Comparison of ENCODE assay signal across 37 mouse cellular contexts in the genomic region with DNA sequence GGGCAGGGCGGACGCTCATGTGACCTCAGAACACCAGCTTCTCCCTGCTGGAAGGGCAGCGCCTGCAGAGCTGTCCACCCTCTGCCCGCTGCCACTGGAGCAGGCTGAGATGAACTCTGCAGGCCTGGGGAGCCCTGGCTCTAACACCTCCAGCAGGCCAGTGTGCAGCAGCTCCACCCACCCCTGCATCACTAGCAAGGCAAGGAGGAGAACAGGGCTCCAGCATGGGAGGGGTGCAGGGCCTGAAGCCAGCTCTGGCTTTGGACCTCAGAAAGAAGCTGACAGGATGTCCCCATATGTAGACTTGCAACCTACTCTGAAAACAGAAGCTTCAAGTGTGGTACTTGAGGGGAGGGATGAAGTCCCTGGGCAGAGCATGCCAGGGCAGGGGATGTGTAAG. TPM values are rescaled to one million over a fixed set of nuclear protein-coding genes. Genes with fewer than 3 reads are reported as not detected.
A peak's percentile ranks its signal among the peaks of the same experiment; 100 is the strongest.
DNase-seq lines count a peak whose midpoint lies in the region; ATAC-seq and TF ChIP-seq lines count a peak whose summit lies in the region.
"Had no signal": no experiment of that assay in that cellular context is flagged by ENCODE, and none has a peak within 500 bp of the region (broad histone marks: within the 10 kb centered on the region; RNA-seq: fewer than 3 reads in every experiment).

No protein-coding gene starts in this region.

- no peaks in the 10 kb centered on the region for H3K4me1 ChIP-seq in hindbrain, postnatal 0 days (ENCODE audit: insufficient read depth, low read length)
- H3K4me1 ChIP-seq in hindbrain, embryonic 16.5 days (ENCODE audit: control insufficient read depth, insufficient read depth, low read depth, low read length), result no peaks in the 10 kb centered on the region
- H3K4me1 ChIP-seq: embryonic facial prominence, embryonic 13.5 days; forebrain, embryonic 10.5 days; forebrain, embryonic 15.5 days; heart, embryonic 12.5 days; hindbrain, embryonic 13.5 days; limb, embryonic 15.5 days; midbrain, embryonic 10.5 days; midbrain, embryonic 15.5 days; neural tube, embryonic 15.5 days had no signal

- TF ChIP-seq CTCF in hindbrain, postnatal 0 days (IDR thresholded peaks at IDR 0.05; ENCODE audit: low read depth), result no peak

- H3K27ac ChIP-seq in hindbrain, postnatal 0 days, result peak overlapping the region; percentile 41; the same call in 1 of the 2 replicates
- H3K27ac ChIP-seq in hindbrain, embryonic 16.5 days (ENCODE audit: low read depth, low read length), result no peak overlapping the region
- H3K27ac ChIP-seq: embryonic facial prominence, embryonic 13.5 days; forebrain, embryonic 10.5 days; forebrain, embryonic 15.5 days; hindbrain, embryonic 13.5 days; limb, embryonic 15.5 days; liver, embryonic 13.5 days; midbrain, embryonic 10.5 days; midbrain, embryonic 15.5 days; neural tube, embryonic 15.5 days had no signal

- H3K9ac ChIP-seq in hindbrain, postnatal 0 days (replicated peaks; ENCODE audit: low read length), result no peak overlapping the region
- H3K9ac ChIP-seq in hindbrain, embryonic 16.5 days (ENCODE audit: low read depth, low read length), result no peak overlapping the region
- H3K9ac ChIP-seq: forebrain, embryonic 15.5 days; heart, embryonic 12.5 days; hindbrain, embryonic 13.5 days; limb, embryonic 15.5 days; liver, embryonic 13.5 days; midbrain, embryonic 15.5 days; neural tube, embryonic 15.5 days had no signal

- ATAC-seq in hindbrain, postnatal 0 days, result no peak
- no peak for ATAC-seq in hindbrain, embryonic 16.5 days
- ATAC-seq: activated CD4-positive, CD25-positive, alpha-beta regulatory T cell, adult 4 months; forebrain, embryonic 15.5 days; inflammation-experienced regulatory T-cells, adult 6 months; midbrain, embryonic 15.5 days had no signal

- no peak overlapping the region for H3K4me2 ChIP-seq in hindbrain, postnatal 0 days (ENCODE audit: low read depth, low read length)
- no peak overlapping the region for H3K4me2 ChIP-seq in hindbrain, embryonic 16.5 days (ENCODE audit: low read length)
- H3K4me2 ChIP-seq: embryonic facial prominence, embryonic 13.5 days; forebrain, embryonic 15.5 days; heart, embryonic 12.5 days; hindbrain, embryonic 13.5 days; limb, embryonic 15.5 days; liver, embryonic 13.5 days; midbrain, embryonic 15.5 days; neural tube, embryonic 15.5 days had no signal

- no peak for DNase-seq in hindbrain, postnatal 0 days (ENCODE audit: low spot score)
- DNase-seq in cerebellum, adult 9-10 months, result peak; percentile 50
- peak; percentile 49 to 64 for DNase-seq in cerebellum, postnatal 25 days
- DNase-seq in spleen, postnatal 10 days (ENCODE audit: low spot score in 2 of 2), result no peak
- no peak for DNase-seq in spleen, postnatal 14 days (ENCODE audit: low spot score in 2 of 2)
- DNase-seq: adrenal gland, adult 8-10 months; B cell, adult 2 months; gastrocnemius, postnatal 25 days; heart, adult 18-20 months; heart, postnatal 4 days; kidney, adult 11 months; kidney, postnatal 25 days; liver, embryonic 13.5 days; lung, adult 2 months; lung, postnatal 14 days; right cerebral cortex, postnatal 25 days; spleen, adult 18-20 months; thymus, adult 2 months; thymus, postnatal 36 days had no signal

- no peaks in the 10 kb centered on the region for H3K9me3 ChIP-seq in hindbrain, postnatal 0 days (ENCODE audit: low read length)
- H3K9me3 ChIP-seq in hindbrain, embryonic 16.5 days (ENCODE audit: control insufficient read depth, low read length), result no peaks in the 10 kb centered on the region
- H3K9me3 ChIP-seq: embryonic facial prominence, embryonic 13.5 days; forebrain, embryonic 10.5 days; forebrain, embryonic 15.5 days; heart, embryonic 12.5 days; hindbrain, embryonic 13.5 days; limb, embryonic 15.5 days; liver, embryonic 13.5 days; midbrain, embryonic 10.5 days; midbrain, embryonic 15.5 days; neural tube, embryonic 15.5 days had no signal

- H3K36me3 ChIP-seq in hindbrain, postnatal 0 days (ENCODE audit: insufficient read depth, low read length), result peaks cover 84% of the 10 kb centered on the region
- peaks cover 68% of the 10 kb centered on the region for H3K36me3 ChIP-seq in hindbrain, embryonic 16.5 days (ENCODE audit: control insufficient read depth, insufficient read depth, low read length)

- WGBS in hindbrain, postnatal 0 days, result 81% methylated on average over 4 of the region's 4 CpGs
- WGBS in hindbrain, embryonic 16.5 days, result 91% methylated on average over 4 of the region's 4 CpGs

- no peaks in the 10 kb centered on the region for H3K27me3 ChIP-seq in hindbrain, postnatal 0 days (ENCODE audit: insufficient read depth, low read length)
- H3K27me3 ChIP-seq in hindbrain, embryonic 16.5 days (replicated peaks; ENCODE audit: control insufficient read depth, insufficient read depth, low read length), result no peaks in the 10 kb centered on the region
- H3K27me3 ChIP-seq: embryonic facial prominence, embryonic 13.5 days; forebrain, embryonic 15.5 days; heart, embryonic 12.5 days; hindbrain, embryonic 13.5 days; limb, embryonic 15.5 days; liver, embryonic 13.5 days; midbrain, embryonic 15.5 days; neural tube, embryonic 15.5 days had no signal

- no peak overlapping the region for H3K4me3 ChIP-seq in hindbrain, postnatal 0 days (ENCODE audit: low read length)
- no peak overlapping the region for H3K4me3 ChIP-seq in hindbrain, embryonic 16.5 days (ENCODE audit: low read length)
- H3K4me3 ChIP-seq: embryonic facial prominence, embryonic 13.5 days; forebrain, embryonic 10.5 days; forebrain, embryonic 15.5 days; heart, embryonic 12.5 days; hindbrain, embryonic 13.5 days; limb, embryonic 15.5 days; liver, embryonic 13.5 days; midbrain, embryonic 10.5 days; midbrain, embryonic 15.5 days; neural tube, embryonic 15.5 days had no signal

RNA-seq across cellular contexts. Expression of a gene that starts 31.9 kb away (rescaled TPM):
- total RNA-seq in hindbrain, postnatal 0 days (2014; rRNA removed), result 98.0 and 114 TPM in 2 replicates
- 45.7 and 51.2 TPM in 2 replicates for polyA plus RNA-seq in hindbrain, postnatal 0 days (2015; fragmentation: Nextera tagmentation; extraction: Ambion mirVana)
- polyA plus RNA-seq in hindbrain, embryonic 16.5 days (2015; fragmentation: Nextera tagmentation; extraction: Ambion mirVana), result 65.8 and 80.9 TPM in 2 replicates

RNA-seq across cellular contexts. Expression of a gene that starts 32.0 kb away (rescaled TPM):
- 4.2 and 5.6 TPM in 2 replicates for total RNA-seq in hindbrain, postnatal 0 days (2014; rRNA removed)
- 7.2 and 7.8 TPM in 2 replicates for polyA plus RNA-seq in hindbrain, postnatal 0 days (2015; fragmentation: Nextera tagmentation; extraction: Ambion mirVana)
- polyA plus RNA-seq in hindbrain, embryonic 16.5 days (2015; fragmentation: Nextera tagmentation; extraction: Ambion mirVana), result 9.6 and 9.9 TPM in 2 replicates

RNA-seq across cellular contexts. Expression of a gene that starts 49.6 kb away (rescaled TPM):
- 72.8 and 91.1 TPM in 2 replicates for total RNA-seq in hindbrain, postnatal 0 days (2014; rRNA removed)
- polyA plus RNA-seq in hindbrain, postnatal 0 days (2015; fragmentation: Nextera tagmentation; extraction: Ambion mirVana), result 57.6 and 60.6 TPM in 2 replicates
- polyA plus RNA-seq in hindbrain, embryonic 16.5 days (2015; fragmentation: Nextera tagmentation; extraction: Ambion mirVana), result 60.8 TPM in 2 replicates
- polyA plus RNA-seq: activated CD4-positive, CD25-positive, alpha-beta regulatory T cell, adult 4 months; inflammation-experienced regulatory T-cells, adult 6 months had no signal

RNA-seq across cellular contexts. Expression of a gene that starts 50.9 kb away (rescaled TPM):
- total RNA-seq in hindbrain, postnatal 0 days (2014; rRNA removed), result 87.9 and 99.2 TPM in 2 replicates
- polyA plus RNA-seq in hindbrain, postnatal 0 days (2015; fragmentation: Nextera tagmentation; extraction: Ambion mirVana), result 14.9 and 16.0 TPM in 2 replicates
- polyA plus RNA-seq in hindbrain, embryonic 16.5 days (2015; fragmentation: Nextera tagmentation; extraction: Ambion mirVana), result 26.8 and 29.9 TPM in 2 replicates

RNA-seq across cellular contexts. Expression of a gene that starts 57.8 kb away (rescaled TPM):
- 0.78 TPM in 1 of 2 replicates, not detected in the other for total RNA-seq in hindbrain, postnatal 0 days (2014; rRNA removed)
- polyA plus RNA-seq in hindbrain, postnatal 0 days (2015; fragmentation: Nextera tagmentation; extraction: Ambion mirVana), result 0.65 and 0.81 TPM in 2 replicates
- 0.54 and 0.75 TPM in 2 replicates for polyA plus RNA-seq in hindbrain, embryonic 16.5 days (2015; fragmentation: Nextera tagmentation; extraction: Ambion mirVana)
- total RNA-seq: adrenal gland, adult 8-10 months; adrenal gland, postnatal 4 days; gastrocnemius, adult 18-20 months; gastrocnemius, postnatal 25 days; heart, adult 18-20 months; heart, postnatal 4 days; megakaryocyte progenitor cell, adult 5-6 weeks had no signal
- polyA plus RNA-seq: forebrain, embryonic 10.5 days; forebrain, embryonic 15.5 days; frontal cortex, adult 2 months; heart, embryonic 12.5 days; heart, postnatal 0 days; hindbrain, embryonic 13.5 days; inflammation-experienced regulatory T-cells, adult 6 months; kidney, embryonic 14.5 days; limb, embryonic 15.5 days; midbrain, embryonic 10.5 days had no signal

Comparison
In these comparisons a context has a peak if more than half of its experiments do, and no peak if none do; other contexts are left out.
1. DNase-seq: peak in cerebellum, adult 9-10 months (single experiment) and cerebellum, postnatal 25 days (2 of 2); none in hindbrain, postnatal 0 days (single experiment), spleen, postnatal 10 days (0 of 2) and spleen, postnatal 14 days (0 of 2).